Mouse (Mus musculus) liver, adult 2 months (tissue): ENCODE results near the gene Rnf43.

Experiments used
- CTCF ChIP-seq: fragments of 200-500 bp; IDR thresholded peaks from 2 replicates; pipeline ENCODE4 v1.5.1; 2011; ENCODE audit warnings: low read depth, low read length, control low read depth
- POLR2A ChIP-seq: fragments of 200-500 bp; IDR thresholded peaks from 2 replicates; pipeline ENCODE4 v1.6.1; 2011; ENCODE audit warnings: low read length, control low read depth; ENCODE audit not compliant: insufficient read depth; ENCODE audit errors: extremely low read depth

DNA sequence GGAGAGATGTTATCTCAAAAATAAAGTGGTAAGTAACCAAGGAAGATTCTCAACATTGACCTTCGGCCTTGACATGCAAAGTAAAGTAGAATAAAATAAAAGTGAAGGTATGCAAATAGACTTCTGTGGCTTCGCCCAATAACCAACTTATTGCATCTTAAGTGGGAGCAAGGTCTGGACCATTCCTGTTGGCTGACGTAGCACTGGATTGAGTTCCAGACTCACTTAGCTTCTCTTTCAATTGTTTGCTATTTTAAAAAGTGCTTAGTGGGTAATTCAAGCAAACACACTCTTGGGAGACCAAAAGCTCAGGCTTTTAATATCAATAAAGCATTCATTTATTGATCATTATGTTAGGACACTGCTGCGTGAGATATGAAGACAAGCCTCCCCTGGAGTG, 35.6 kb downstream of the Rnf43 start:
- TF ChIP-seq CTCF (no peak), POLR2A (no peak)
